Mouse (Mus musculus) forebrain, embryonic 11.5 days (tissue): Measurements from ENCODE around the gene Lgalsl. TPM values are rescaled to one million over a fixed set of nuclear protein-coding genes. Genes with fewer than 3 reads are reported as not detected.

ENCODE experiments used
- ATAC-seq: fragments of 200-750 bp; cut with Nextera tagmentation; replicated peaks from 2 replicates; pipeline ENCODE4 v1.8.0; 2017; ENCODE audit warnings: moderate TSS enrichment; ENCODE audit not compliant: low FRiP score
- DNase-seq: peaks from one replicate; pipeline ENCODE4 v3.0.0-alpha.2; 2017; ENCODE audit warnings: low spot score
- H3K27ac ChIP-seq: fragments of 300-500 bp; sonication (generic); 2 replicates; pipeline ENCODE4 v1.5.1; 2014; ENCODE audit warnings: low read depth, low read length
- H3K27me3 ChIP-seq: fragments of 300-500 bp; sonication (generic); 2 replicates; pipeline ENCODE4 v1.6.1; 2014; ENCODE audit warnings: mild to moderate bottlenecking, low read length, mixed read lengths; ENCODE audit not compliant: control insufficient read depth, insufficient read depth
- H3K36me3 ChIP-seq: fragments of 300-500 bp; sonication (generic); 2 replicates; pipeline ENCODE4 v1.6.1; 2014; ENCODE audit warnings: mild to moderate bottlenecking, low read length, moderate library complexity, mixed read lengths; ENCODE audit not compliant: control insufficient read depth, insufficient read depth
- H3K4me1 ChIP-seq: fragments of 300-500 bp; sonication (generic); replicated peaks from 2 replicates; pipeline ENCODE4 v1.6.1; 2014; ENCODE audit warnings: low read length, mixed read lengths; ENCODE audit not compliant: control insufficient read depth, insufficient read depth
- H3K4me2 ChIP-seq: fragments of 300-500 bp; sonication (generic); 2 replicates; pipeline ENCODE4 v1.6.1; 2014; ENCODE audit warnings: low read depth, mild to moderate bottlenecking, low read length, moderate library complexity, mixed read lengths; ENCODE audit not compliant: severe bottlenecking
- H3K4me3 ChIP-seq: fragments of 300-500 bp; sonication (generic); 2 replicates; pipeline ENCODE4 v1.5.1; 2014; ENCODE audit warnings: low read depth, low read length
- H3K9ac ChIP-seq: fragments of 300-500 bp; sonication (generic); 2 replicates; pipeline ENCODE4 v1.6.1; 2014; ENCODE audit warnings: low read length
- H3K9me3 ChIP-seq: fragments of 300-500 bp; sonication (generic); 2 replicates; pipeline ENCODE4 v1.6.1; 2016; ENCODE audit warnings: low read length, mixed read lengths; ENCODE audit not compliant: control insufficient read depth
- WGBS: fragments of 180-500 bp; shearing (Covaris S2); extraction: QIAGEN DNeasy Blood & Tissue Kit; methylation state at CpG from one replicate; pipeline ENCODE4 v1.1.7; 2014; 5-methylcytosine and 5-hydroxymethylcytosine counted together
- polyA plus RNA-seq: library from polyadenylated mRNA; unstranded; fragments of >200 nt; fragmentation: Nextera tagmentation; extraction: Ambion mirVana; gene quantifications from 2 replicates; pipeline ENCODE4 v1.2.1, GENCODE M21; 2014

Lgalsl gene
- polyA plus RNA-seq, 1 experiment from 2014 or later = 28.6 TPM

DNA sequence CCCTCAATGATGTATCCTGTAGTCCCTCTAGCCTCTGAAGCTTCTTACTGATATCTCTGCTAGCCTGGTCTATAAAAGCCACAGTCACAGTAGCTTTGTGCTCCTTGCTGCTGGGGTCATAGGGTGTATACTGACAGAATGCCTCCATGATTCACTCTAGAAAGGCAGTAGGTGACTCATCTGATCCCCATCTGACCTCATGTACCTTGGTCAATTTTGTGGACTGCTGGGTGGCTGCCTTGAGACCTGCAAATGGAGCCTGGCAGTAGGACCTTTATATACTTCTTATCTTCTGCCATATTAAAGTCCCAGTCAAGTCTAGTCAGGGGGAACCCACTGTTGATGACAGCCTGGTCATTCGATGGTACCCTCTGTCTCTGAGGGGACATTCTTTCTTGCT lies 47.4 kb downstream of the Lgalsl start:
- Histone ChIP-seq H3K9me3 (no peaks in the 10 kb centered on the region), H3K27me3 (no peaks in the 10 kb centered on the region), H3K27ac (no peak overlapping the region), H3K4me1 (no peaks in the 10 kb centered on the region), H3K4me3 (no peak overlapping the region), H3K36me3 (no peaks in the 10 kb centered on the region), H3K9ac (no peak overlapping the region), H3K4me2 (no peak overlapping the region)
- DNase-seq = no peak
- no peak for ATAC-seq
- 95% methylated on average over 1 of the region's 1 CpGs for WGBS

GRCm38 (mm10) chr11:20782620-20783019 lies 48.2 kb downstream of the Lgalsl start:
- WGBS = 75% methylated on average over 2 of the region's 2 CpGs
- Histone ChIP-seq H3K9ac (no peak overlapping the region), H3K9me3 (no peaks in the 10 kb centered on the region), H3K27me3 (no peaks in the 10 kb centered on the region), H3K27ac (no peak overlapping the region), H3K4me2 (no peak overlapping the region), H3K36me3 (no peaks in the 10 kb centered on the region), H3K4me1 (no peaks in the 10 kb centered on the region), H3K4me3 (no peak overlapping the region)
- no peak for ATAC-seq
- no peak for DNase-seq

DNA sequence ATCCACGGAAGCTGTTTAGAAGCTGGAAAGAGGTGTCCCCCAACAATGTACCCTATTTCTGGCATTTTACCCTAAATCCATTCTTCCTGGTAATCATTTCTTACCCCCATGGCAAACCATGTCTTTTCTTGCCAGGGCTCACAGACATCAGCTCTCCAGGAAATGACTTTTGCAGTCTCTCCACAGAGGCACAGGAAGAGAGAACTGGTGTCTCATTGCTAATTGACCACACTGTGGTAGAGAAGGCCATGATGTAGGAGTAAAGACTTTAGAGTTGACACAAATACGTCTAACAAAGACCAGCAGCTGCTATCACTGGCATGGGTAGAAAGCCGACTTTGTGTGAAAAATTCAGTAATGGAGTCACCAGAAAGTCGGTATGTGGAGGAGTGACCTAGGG lies 50.5 kb downstream of the Lgalsl start:
- ATAC-seq (no peak), DNase-seq (no peak)
- no peak overlapping the region for H3K4me2 ChIP-seq
- H3K27ac ChIP-seq = no peak overlapping the region
- no peak overlapping the region for H3K4me3 ChIP-seq
- H3K4me1 ChIP-seq = no peaks in the 10 kb centered on the region
- H3K36me3 ChIP-seq = no peaks in the 10 kb centered on the region
- 90% methylated on average over 4 of the region's 4 CpGs for WGBS
- H3K27me3 ChIP-seq = no peaks in the 10 kb centered on the region
- no peaks in the 10 kb centered on the region for H3K9me3 ChIP-seq
- H3K9ac ChIP-seq = no peak overlapping the region

- Histone ChIP-seq H3K4me3 (no peak overlapping the region), H3K4me2 (no peak overlapping the region), H3K9ac (no peak overlapping the region), H3K4me1 (no peaks in the 10 kb centered on the region), H3K27me3 (no peaks in the 10 kb centered on the region), H3K27ac (no peak overlapping the region), H3K9me3 (no peaks in the 10 kb centered on the region), H3K36me3 (no peaks in the 10 kb centered on the region)
- DNase-seq (no peak), ATAC-seq (no peak)
- 87% methylated on average over 3 of the region's 3 CpGs for WGBS
Observed at GRCm38 (mm10) chr11:20778861-20779563, 51.8 kb downstream of the Lgalsl start.

GRCm38 (mm10) chr11:20778298-20778697 lies 52.6 kb downstream of the Lgalsl start:
- H3K9me3 ChIP-seq = no peaks in the 10 kb centered on the region
- no peaks in the 10 kb centered on the region for H3K4me1 ChIP-seq
- no peak for ATAC-seq
- no peak for DNase-seq
- no peak overlapping the region for H3K4me2 ChIP-seq
- WGBS = 64% methylated on average over 1 of the region's 1 CpGs
- H3K4me3 ChIP-seq = no peak overlapping the region
- H3K9ac ChIP-seq = no peak overlapping the region
- no peaks in the 10 kb centered on the region for H3K27me3 ChIP-seq
- H3K36me3 ChIP-seq = no peaks in the 10 kb centered on the region
- no peak overlapping the region for H3K27ac ChIP-seq

DNA sequence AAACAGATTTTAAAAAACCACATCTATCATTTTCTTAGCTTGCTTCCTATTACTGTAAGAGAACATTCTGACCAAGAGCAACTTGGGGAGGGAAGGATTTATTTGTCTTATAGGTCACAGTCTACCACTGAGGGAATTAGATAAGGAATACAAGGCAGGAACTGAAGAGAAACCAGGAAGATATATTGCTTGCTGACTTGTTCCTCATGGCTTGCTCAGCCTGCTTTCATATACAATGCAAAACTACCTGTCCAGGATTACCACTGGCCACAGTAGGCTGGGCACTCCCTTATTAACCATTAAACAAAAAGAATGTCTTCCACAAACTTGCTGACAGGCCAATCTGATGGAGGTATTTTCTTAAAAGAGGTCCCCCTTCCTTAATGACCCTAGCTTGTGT lies 54.2 kb downstream of the Lgalsl start:
- no peaks in the 10 kb centered on the region for H3K27me3 ChIP-seq

More for the DNA sequence above, 54.2 kb downstream of the Lgalsl start:
- ATAC-seq (no peak), DNase-seq (no peak)
- Histone ChIP-seq H3K4me2 (no peak overlapping the region), H3K27ac (no peak overlapping the region), H3K36me3 (no peaks in the 10 kb centered on the region), H3K4me3 (no peak overlapping the region), H3K4me1 (0 out of 2 replicates have a peak, but pooled peaks cover 2% of the 10 kb centered on the region), H3K9ac (no peak overlapping the region), H3K9me3 (no peaks in the 10 kb centered on the region)

Other genes with a start within 250 kb of the Lgalsl start
- gene Aftph, start 89.5 kb downstream of the Lgalsl start, polyA plus RNA-seq = 28.3 and 33.2 TPM in 2 replicates